Mouse (Mus musculus): ENCODE measurements around the gene Car14. TPM values are rescaled to one million over a fixed set of nuclear protein-coding genes. Genes with fewer than 3 reads are reported as not detected.
A peak's percentile ranks its signal among the peaks of the same experiment; 100 is the strongest.
"Not testable (repeated sequence)": the region's sequence is repeated elsewhere in the genome, so short reads cannot be mapped to it uniquely, and the experiment has no call there.

Car14 gene
- 7.6 and 9.2 TPM in 2 replicates for polyA plus RNA-seq (2015; fragmentation: Nextera tagmentation; extraction: Ambion mirVana)

- H3K27ac ChIP-seq (ENCODE audit: low read length), result no peak within 1 kb of the TSS
- peaks cover 17% of the 10 kb centered on the region for H3K4me1 ChIP-seq (ENCODE audit: control insufficient read depth, insufficient read depth, low read length)
- peaks cover 9% of the 10 kb centered on the region; the same call in 1 of the 2 replicates for H3K27me3 ChIP-seq (ENCODE audit: control insufficient read depth, insufficient read depth, low read depth, low read length)
- H3K9me3 ChIP-seq (replicated peaks; ENCODE audit: control insufficient read depth, low read length, poor library complexity, severe bottlenecking), result no peaks in the 10 kb centered on the region
- peak within 1 kb of the TSS; percentile 44 for H3K9ac ChIP-seq (ENCODE audit: low read depth, low read length)
- peak within 1 kb of the TSS; percentile 31 for H3K4me3 ChIP-seq (ENCODE audit: low read depth, low read length)
- no peaks in the 10 kb centered on the region for H3K36me3 ChIP-seq (ENCODE audit: control insufficient read depth, insufficient read depth, low read length)
- H3K4me2 ChIP-seq (ENCODE audit: low read length), result peak within 1 kb of the TSS; percentile 64
- under 1% methylated on average over 15 of the region's 15 CpGs for WGBS
- no peak for ATAC-seq
Observed at GRCm38 (mm10) chr3:95904568-95904967, at the start of gene Car14. Gene Car14, minus strand, starts transcription at chr3:95904691.

DNA sequence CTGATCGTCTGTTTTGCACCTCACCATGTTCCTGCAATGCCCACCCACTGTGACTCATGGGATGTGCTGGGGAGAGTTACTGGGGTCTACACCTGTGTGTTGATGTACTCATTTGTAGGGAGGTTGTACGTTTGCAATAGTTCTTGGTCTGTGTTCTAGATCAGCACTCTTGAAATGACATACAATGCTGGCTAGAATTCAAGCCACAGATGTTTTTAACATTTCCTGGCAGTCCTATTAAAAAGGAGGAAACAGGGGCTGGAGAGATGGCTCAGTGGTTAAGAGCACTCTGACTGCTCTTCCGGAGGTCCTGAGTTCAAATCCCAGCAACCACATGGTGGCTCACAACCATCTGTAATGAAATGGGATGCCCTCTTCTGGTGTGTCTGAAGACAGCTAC lies 49.0 kb upstream of the Car14 start:
- 58% methylated on average over 3 of the region's 3 CpGs for WGBS
- H3K9ac ChIP-seq (ENCODE audit: low read depth, low read length), result no peak overlapping the region
- H3K36me3 ChIP-seq (ENCODE audit: control insufficient read depth, insufficient read depth, low read length), result no peaks in the 10 kb centered on the region
- H3K27me3 ChIP-seq (ENCODE audit: control insufficient read depth, insufficient read depth, low read depth, low read length), result no peaks in the 10 kb centered on the region
- H3K9me3 ChIP-seq (replicated peaks; ENCODE audit: control insufficient read depth, low read length, poor library complexity, severe bottlenecking), result no peaks in the 10 kb centered on the region
- H3K4me2 ChIP-seq (ENCODE audit: low read length), result no peak overlapping the region
- no peak for ATAC-seq
- no peak overlapping the region for H3K4me3 ChIP-seq (ENCODE audit: low read depth, low read length)
- no peak overlapping the region for H3K27ac ChIP-seq (ENCODE audit: low read length)
- H3K4me1 ChIP-seq (ENCODE audit: control insufficient read depth, insufficient read depth, low read length), result peaks cover 7% of the 10 kb centered on the region

GRCm38 (mm10) chr3:95953023-95953422 lies 48.5 kb upstream of the Car14 start:
- Histone ChIP-seq H3K4me2 (ENCODE audit: low read length) (no peak overlapping the region), H3K4me3 (ENCODE audit: low read depth, low read length) (no peak overlapping the region), H3K27ac (ENCODE audit: low read length) (no peak overlapping the region), H3K27me3 (ENCODE audit: control insufficient read depth, insufficient read depth, low read depth, low read length) (no peaks in the 10 kb centered on the region), H3K36me3 (ENCODE audit: control insufficient read depth, insufficient read depth, low read length) (no peaks in the 10 kb centered on the region), H3K4me1 (ENCODE audit: control insufficient read depth, insufficient read depth, low read length) (peaks cover 7% of the 10 kb centered on the region), H3K9ac (ENCODE audit: low read depth, low read length) (no peak overlapping the region), H3K9me3 (replicated peaks; ENCODE audit: control insufficient read depth, low read length, poor library complexity, severe bottlenecking) (no peaks in the 10 kb centered on the region)
- no peak for ATAC-seq

DNA sequence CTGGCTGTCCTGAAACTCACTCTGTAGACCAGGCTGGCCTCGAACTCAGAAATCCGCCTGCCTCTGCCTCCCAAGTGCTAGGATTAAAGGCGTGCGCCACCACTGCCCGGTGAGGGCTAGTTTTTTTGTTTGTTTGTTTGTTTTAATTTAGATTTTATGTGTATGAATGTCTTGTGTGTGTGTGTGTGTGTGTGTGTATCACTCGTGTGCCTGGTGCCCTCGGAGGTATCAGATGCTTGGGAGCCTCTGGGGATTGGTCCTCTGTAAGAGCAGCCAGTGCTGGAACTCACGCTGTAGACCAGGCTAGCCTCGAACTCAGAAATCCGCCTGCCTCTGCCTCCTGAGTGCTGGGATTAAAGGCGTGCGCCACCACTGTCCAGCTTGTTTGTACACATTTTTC lies 47.1 kb upstream of the Car14 start:
- H3K4me2 ChIP-seq (ENCODE audit: low read length), result peak overlapping the region; percentile 64
- H3K4me3 ChIP-seq (ENCODE audit: low read depth, low read length), result peak overlapping the region; percentile 54
- H3K27ac ChIP-seq (ENCODE audit: low read length), result peak overlapping the region; percentile 100
- peak; percentile 36; the same call in 1 of the 2 replicates for ATAC-seq
- H3K4me1 ChIP-seq (ENCODE audit: control insufficient read depth, insufficient read depth, low read length); H3K36me3 ChIP-seq (ENCODE audit: control insufficient read depth, insufficient read depth, low read length); H3K27me3 ChIP-seq (ENCODE audit: control insufficient read depth, insufficient read depth, low read depth, low read length); H3K9me3 ChIP-seq (replicated peaks; ENCODE audit: control insufficient read depth, low read length, poor library complexity, severe bottlenecking): not testable (repeated sequence)
- peak overlapping the region; percentile 74 for H3K9ac ChIP-seq (ENCODE audit: low read depth, low read length)
- WGBS, result 74% methylated on average over 12 of the region's 12 CpGs

DNA sequence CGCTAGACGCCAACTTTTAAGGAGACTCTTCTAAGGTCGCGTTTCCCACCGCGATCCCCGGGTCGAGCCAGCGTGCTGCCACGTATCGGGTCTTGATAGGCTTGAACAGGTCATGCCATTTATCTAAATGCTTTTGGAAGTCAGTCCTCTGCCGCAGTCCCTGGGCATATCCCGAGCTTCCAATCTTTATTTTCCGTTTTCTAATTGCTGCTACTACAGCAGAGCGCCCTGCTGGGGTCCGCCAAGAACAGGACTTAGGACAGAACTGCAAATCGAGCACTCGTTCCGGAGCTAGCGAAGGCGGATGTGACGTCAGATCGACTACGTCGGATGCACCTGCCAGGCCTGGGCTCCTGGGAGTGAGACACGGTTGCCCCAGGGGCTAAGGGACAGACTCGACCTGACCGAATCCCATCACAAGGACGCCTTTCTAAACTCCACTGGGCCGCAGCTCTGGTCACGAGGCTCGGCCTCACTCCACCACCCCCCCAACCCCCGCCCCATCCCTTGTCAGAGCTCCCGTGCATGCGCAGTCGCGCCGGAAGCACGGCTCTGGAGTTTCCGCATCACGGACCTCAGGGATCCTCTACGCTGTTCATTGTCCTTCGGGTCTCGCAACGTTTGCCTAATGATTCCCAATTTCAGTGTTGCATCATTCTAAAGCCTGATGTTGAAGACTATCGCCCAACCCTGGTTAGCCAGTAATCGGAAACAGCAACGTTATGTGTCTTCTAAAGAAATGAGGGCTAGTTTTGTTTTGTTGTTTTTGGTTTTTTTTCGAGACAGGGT lies 46.5 kb upstream of the Car14 start:
- ATAC-seq, result peak; percentile 97
- H3K4me3 ChIP-seq (ENCODE audit: low read depth, low read length), result peak overlapping the region; percentile 54
- H3K27ac ChIP-seq (ENCODE audit: low read length), result peak overlapping the region; percentile 100
- H3K4me1 ChIP-seq (ENCODE audit: control insufficient read depth, insufficient read depth, low read length), result peaks cover 7% of the 10 kb centered on the region
- peak overlapping the region; percentile 74 for H3K9ac ChIP-seq (ENCODE audit: low read depth, low read length)
- peak overlapping the region; percentile 64 for H3K4me2 ChIP-seq (ENCODE audit: low read length)
- H3K27me3 ChIP-seq (ENCODE audit: control insufficient read depth, insufficient read depth, low read depth, low read length), result no peaks in the 10 kb centered on the region
- H3K36me3 ChIP-seq (ENCODE audit: control insufficient read depth, insufficient read depth, low read length), result no peaks in the 10 kb centered on the region; the same call in 1 of the 2 replicates
- H3K9me3 ChIP-seq (replicated peaks; ENCODE audit: control insufficient read depth, low read length, poor library complexity, severe bottlenecking), result no peaks in the 10 kb centered on the region
- WGBS, result 2% methylated on average over 49 of the region's 49 CpGs

GRCm38 (mm10) chr3:95948325-95948724 lies 43.8 kb upstream of the Car14 start:
- no peaks in the 10 kb centered on the region for H3K9me3 ChIP-seq (replicated peaks; ENCODE audit: control insufficient read depth, low read length, poor library complexity, severe bottlenecking)
- 90% methylated on average over 5 of the region's 5 CpGs for WGBS
- no peaks in the 10 kb centered on the region for H3K27me3 ChIP-seq (ENCODE audit: control insufficient read depth, insufficient read depth, low read depth, low read length)
- H3K4me3 ChIP-seq (ENCODE audit: low read depth, low read length), result no peak overlapping the region
- H3K9ac ChIP-seq (ENCODE audit: low read depth, low read length), result no peak overlapping the region
- H3K4me2 ChIP-seq (ENCODE audit: low read length), result no peak overlapping the region
- H3K4me1 ChIP-seq (ENCODE audit: control insufficient read depth, insufficient read depth, low read length), result peaks cover 7% of the 10 kb centered on the region
- H3K27ac ChIP-seq (ENCODE audit: low read length), result no peak overlapping the region
- no peaks in the 10 kb centered on the region; the same call in 1 of the 2 replicates for H3K36me3 ChIP-seq (ENCODE audit: control insufficient read depth, insufficient read depth, low read length)
- no peak for ATAC-seq

DNA sequence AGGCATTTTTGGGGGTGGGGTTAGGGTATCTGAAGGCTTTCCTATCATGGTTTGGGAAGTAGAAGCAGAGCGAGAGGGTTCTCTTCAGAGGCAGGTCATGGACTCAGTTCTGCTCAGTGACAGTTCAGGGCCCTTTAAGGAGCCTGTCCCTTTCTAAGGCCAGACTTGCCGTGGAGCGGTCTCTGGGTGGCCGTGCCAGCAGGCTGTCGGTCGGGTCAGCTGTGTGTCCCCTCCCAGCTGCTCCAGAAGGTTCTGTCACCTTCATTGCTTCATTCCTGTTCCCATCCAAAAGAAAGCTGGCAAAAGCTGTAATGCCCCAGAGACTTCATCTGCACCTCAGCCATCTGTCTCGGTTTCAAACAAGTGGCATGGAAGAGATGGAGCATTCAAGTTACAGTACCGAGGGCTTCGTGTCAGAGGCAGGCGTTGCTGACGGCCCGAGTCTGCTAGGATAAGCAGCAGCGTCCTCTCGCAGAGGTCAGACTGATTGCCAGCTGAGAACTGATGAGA lies 41.3 kb upstream of the Car14 start:
- ATAC-seq, result no peak
- H3K36me3 ChIP-seq (ENCODE audit: control insufficient read depth, insufficient read depth, low read length), result peaks cover 2% of the 10 kb centered on the region; the same call in 1 of the 2 replicates
- H3K4me1 ChIP-seq (ENCODE audit: control insufficient read depth, insufficient read depth, low read length), result no peaks in the 10 kb centered on the region
- H3K27me3 ChIP-seq (ENCODE audit: control insufficient read depth, insufficient read depth, low read depth, low read length), result no peaks in the 10 kb centered on the region
- no peaks in the 10 kb centered on the region for H3K9me3 ChIP-seq (replicated peaks; ENCODE audit: control insufficient read depth, low read length, poor library complexity, severe bottlenecking)
- H3K4me3 ChIP-seq (ENCODE audit: low read depth, low read length), result no peak overlapping the region
- H3K4me2 ChIP-seq (ENCODE audit: low read length), result no peak overlapping the region
- H3K9ac ChIP-seq (ENCODE audit: low read depth, low read length), result no peak overlapping the region
- no peak overlapping the region for H3K27ac ChIP-seq (ENCODE audit: low read length)
- WGBS, result 77% methylated on average over 14 of the region's 14 CpGs

GRCm38 (mm10) chr3:95944742-95945141 lies 40.3 kb upstream of the Car14 start:
- Histone ChIP-seq H3K27ac (ENCODE audit: low read length) (no peak overlapping the region), H3K9ac (ENCODE audit: low read depth, low read length) (no peak overlapping the region), H3K27me3 (ENCODE audit: control insufficient read depth, insufficient read depth, low read depth, low read length) (no peaks in the 10 kb centered on the region), H3K4me1 (ENCODE audit: control insufficient read depth, insufficient read depth, low read length) (no peaks in the 10 kb centered on the region), H3K9me3 (replicated peaks; ENCODE audit: control insufficient read depth, low read length, poor library complexity, severe bottlenecking) (no peaks in the 10 kb centered on the region), H3K36me3 (ENCODE audit: control insufficient read depth, insufficient read depth, low read length) (peaks cover 2% of the 10 kb centered on the region; the same call in 1 of the 2 replicates), H3K4me3 (ENCODE audit: low read depth, low read length) (no peak overlapping the region), H3K4me2 (ENCODE audit: low read length) (no peak overlapping the region)
- 92% methylated on average over 8 of the region's 8 CpGs for WGBS
- no peak for ATAC-seq

- no peak for ATAC-seq
- Histone ChIP-seq H3K4me2 (ENCODE audit: low read length) (no peak overlapping the region), H3K4me1 (ENCODE audit: control insufficient read depth, insufficient read depth, low read length) (no peaks in the 10 kb centered on the region), H3K9ac (ENCODE audit: low read depth, low read length) (no peak overlapping the region), H3K9me3 (replicated peaks; ENCODE audit: control insufficient read depth, low read length, poor library complexity, severe bottlenecking) (no peaks in the 10 kb centered on the region), H3K36me3 (ENCODE audit: control insufficient read depth, insufficient read depth, low read length) (peaks cover 10% of the 10 kb centered on the region), H3K27me3 (ENCODE audit: control insufficient read depth, insufficient read depth, low read depth, low read length) (no peaks in the 10 kb centered on the region), H3K4me3 (ENCODE audit: low read depth, low read length) (no peak overlapping the region), H3K27ac (ENCODE audit: low read length) (no peak overlapping the region)
- 89% methylated on average over 7 of the region's 7 CpGs for WGBS
Observed at GRCm38 (mm10) chr3:95943226-95943625, 38.7 kb upstream of the Car14 start.

Measured in midbrain, embryonic 16.5 days (tissue).